Mouse (Mus musculus): ENCODE data around the gene Eef1akmt4. TPM values are rescaled to one million over a fixed set of nuclear protein-coding genes. Genes with fewer than 3 reads are reported as not detected.

The Eef1akmt4 gene
- total RNA-seq, 1 experiment from 2014 or later: 2.5 TPM

Other genes with a start within 250 kb of the Eef1akmt4 start
- gene Abcc5, start 185.2 kb upstream of the Eef1akmt4 start, total RNA-seq (2017): 65.5 to 91.9 TPM (median 76.3 TPM) in 3 replicates
- 41.2 to 57.3 TPM (median 43.4 TPM) in 3 replicates for gene Eif2b5, start 112.8 kb upstream of the Eef1akmt4 start, total RNA-seq (2017)
- 2.7 to 8.4 TPM (median 5.5 TPM) in 3 replicates for gene Dvl3, start 94.6 kb upstream of the Eef1akmt4 start, total RNA-seq (2017)
- 128 to 192 TPM (median 148 TPM) in 3 replicates for gene Ap2m1, start 76.1 kb upstream of the Eef1akmt4 start, total RNA-seq (2017)
- 56.4 to 86.6 TPM (median 76.3 TPM) in 3 replicates for gene Abcf3, start 63.0 kb upstream of the Eef1akmt4 start, total RNA-seq (2017)
- gene Vwa5b2, start 22.1 kb upstream of the Eef1akmt4 start, total RNA-seq (2017): not detected in 3 replicates
- not detected in 3 replicates for gene Gm49333, start within 50 bp of the Eef1akmt4 start, total RNA-seq (2017)
- gene Alg3, start 142 bp downstream of the Eef1akmt4 start, total RNA-seq (2017): 4.3 to 11.9 TPM (median 5.5 TPM) in 3 replicates
- 0.49 TPM in 1 of 3 replicates, not detected in the others for gene Camk2n2, start 9.7 kb downstream of the Eef1akmt4 start, total RNA-seq (2017)
- gene Ece2, start 18.2 kb downstream of the Eef1akmt4 start, total RNA-seq (2017): not detected in 3 replicates
- 155 to 180 TPM (median 178 TPM) in 3 replicates for gene Psmd2, start 40.1 kb downstream of the Eef1akmt4 start, total RNA-seq (2017)
- 140 to 207 TPM (median 147 TPM) in 3 replicates for gene Eif4g1, start 56.7 kb downstream of the Eef1akmt4 start, total RNA-seq (2017)
- gene Fam131a, start 81.6 kb downstream of the Eef1akmt4 start, total RNA-seq (2017): 1.8 to 5.8 TPM (median 3.5 TPM) in 3 replicates
- 20.0 to 31.9 TPM (median 24.4 TPM) in 3 replicates for gene Polr2h, start 106.1 kb downstream of the Eef1akmt4 start, total RNA-seq (2017)
- gene Clcn2, start 106.2 kb downstream of the Eef1akmt4 start, total RNA-seq (2017): 0.68 TPM in 1 of 3 replicates, not detected in the others
- not detected in 3 replicates for gene Chrd, start 121.5 kb downstream of the Eef1akmt4 start, total RNA-seq (2017)
- not detected in 3 replicates for gene Thpo, start 122.9 kb downstream of the Eef1akmt4 start, total RNA-seq (2017)

Data from monocyte, adult 5-6 weeks (primary cell).